Mouse (Mus musculus): ENCODE data around the gene Slc25a39.

DNA sequence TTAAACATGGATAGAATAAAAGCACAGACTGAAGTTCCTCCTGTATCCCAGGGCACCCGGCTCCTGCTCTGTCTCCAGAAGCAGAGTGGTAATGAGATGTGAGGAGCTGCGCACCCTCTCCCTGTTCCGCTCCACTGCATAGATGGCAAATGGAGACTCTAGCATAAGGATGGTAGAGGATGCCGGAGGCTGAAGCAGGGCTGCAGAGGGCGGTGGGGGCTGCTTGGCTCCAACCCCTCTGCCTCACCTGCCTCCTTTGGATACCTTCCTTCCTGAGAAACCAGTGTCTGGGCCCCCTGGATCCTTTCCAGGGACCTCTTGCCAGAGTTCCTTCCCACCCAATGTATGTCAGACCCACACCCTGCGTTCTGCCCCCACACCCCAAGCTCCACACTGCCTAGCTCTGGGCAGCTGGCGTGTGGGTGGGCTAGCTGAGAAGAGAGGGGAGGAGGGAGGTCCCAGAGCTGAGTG, 11.0 kb downstream of the Slc25a39 start:
- no peak for TF ChIP-seq EP300 (IDR thresholded peaks at IDR 0.05; ENCODE audit: low read depth in 1 of 2, low read length in 2 of 2)
- no peak for TF ChIP-seq POLR2A (IDR thresholded peaks at IDR 0.05; ENCODE audit: control insufficient read depth in 1 of 2, insufficient read depth in 1 of 2, low read depth in 1 of 2, low read length in 2 of 2, poor library complexity in 1 of 2)
- no peak for TF ChIP-seq CTCF (IDR thresholded peaks at IDR 0.05 in 2 of 3, conservative IDR thresholded peaks at IDR 0.05 in 1 of 3; ENCODE audit: control insufficient read depth in 1 of 3, insufficient read depth in 1 of 3, low read depth in 2 of 3, low read length in 3 of 3, poor library complexity in 1 of 3, severe bottlenecking in 1 of 3)
- no peak for TF ChIP-seq RCOR1 (IDR thresholded peaks at IDR 0.05; ENCODE audit: low read depth, low read length)
- no peak for TF ChIP-seq POLR2AphosphoS5 (IDR thresholded peaks at IDR 0.05; ENCODE audit: borderline replicate concordance, low read depth, low read length)
- no peak for TF ChIP-seq TCF12 (IDR thresholded peaks at IDR 0.05; ENCODE audit: low read depth, low read length)
- no peak for TF ChIP-seq MYC (IDR thresholded peaks at IDR 0.05; ENCODE audit: low read depth, low read length)
- no peak for TF ChIP-seq GABPA (IDR thresholded peaks at IDR 0.05; ENCODE audit: low read depth, low read length)

All from MEL (cell line).